Mouse (Mus musculus) CH12.LX (cell line): ENCODE results near the gene Adm. TPM values are rescaled to one million over a fixed set of nuclear protein-coding genes. Genes with fewer than 3 reads are reported as not detected.

Experiments used
- DNase-seq: peaks from one replicate; pipeline ENCODE4 v3.0.0-alpha.2; 2013; ENCODE audit errors: extremely low read depth
- H3K27ac ChIP-seq: 2 replicates; pipeline ENCODE4 v1.5.1; 2012; ENCODE audit warnings: low read depth, mild to moderate bottlenecking, control low read depth, moderate library complexity; ENCODE audit not compliant: insufficient read depth
- H3K27me3 ChIP-seq: replicated peaks from 2 replicates; pipeline ENCODE3; 2012; ENCODE audit warnings: inconsistent platforms
- H3K36me3 ChIP-seq, 2 experiments: replicated peaks in 1 of 2; 2 replicates each; pipeline versions ENCODE3 to v1.6.1; 2012; ENCODE audit warnings: inconsistent platforms in 1 of 2, low read length in 1 of 2, mild to moderate bottlenecking in 1 of 2, mixed read lengths in 1 of 2, moderate library complexity in 1 of 2; ENCODE audit not compliant: control insufficient read depth in 1 of 2, insufficient read depth in 1 of 2
- H3K4me1 ChIP-seq, 2 experiments: 2 replicates each; pipeline ENCODE4 v1.6.1; 2012; ENCODE audit warnings: inconsistent platforms in 1 of 2, moderate library complexity in 1 of 2; ENCODE audit not compliant: insufficient read depth in 2 of 2, control insufficient read depth in 1 of 2
- H3K4me2 ChIP-seq: 2 replicates; pipeline ENCODE4 v1.6.1; 2012; ENCODE audit warnings: low read depth, mild to moderate bottlenecking, control low read depth; ENCODE audit not compliant: poor library complexity, insufficient read depth, severe bottlenecking
- H3K4me3 ChIP-seq, 3 experiments: fragments of 150-350 bp in 1 of 3; sonication (generic) in 1 of 3; replicated peaks in 1 of 3; 2 replicates each; pipeline versions ENCODE3 to v1.5.1; 2011 to 2012; ENCODE audit warnings: low read depth in 2 of 3, low read length in 2 of 3, mild to moderate bottlenecking in 2 of 3, moderate library complexity in 2 of 3, control low read depth in 1 of 3, improper control_type of control experiment in 1 of 3, inconsistent platforms in 1 of 3, mixed read lengths in 1 of 3; ENCODE audit not compliant: poor library complexity in 1 of 3
- H3K79me2 ChIP-seq: replicated peaks from 2 replicates; pipeline ENCODE4 v1.6.1; 2012; ENCODE audit warnings: mild to moderate bottlenecking, moderate library complexity; ENCODE audit not compliant: control insufficient read depth, poor library complexity, insufficient read depth, severe bottlenecking; ENCODE audit errors: extremely low read depth
- H3K9ac ChIP-seq: 2 replicates; pipeline ENCODE4 v1.6.1; 2012; ENCODE audit warnings: low read depth, mild to moderate bottlenecking, control low read depth, moderate library complexity; ENCODE audit not compliant: insufficient read depth
- H3K9me3 ChIP-seq: replicated peaks from 2 replicates; pipeline ENCODE3; 2012; ENCODE audit warnings: low read length, inconsistent platforms, mixed read lengths
- CTCF ChIP-seq, 2 experiments: IDR thresholded peaks in 1 of 2; conservative IDR thresholded peaks in 1 of 2; 2 replicates each; pipeline ENCODE4 v1.5.1; 2011 to 2012; ENCODE audit warnings: low read depth in 2 of 2, low read length in 2 of 2, improper control_type of control experiment in 1 of 2, inconsistent platforms in 1 of 2, mild to moderate bottlenecking in 1 of 2, moderate library complexity in 1 of 2
- E2F4 ChIP-seq: IDR thresholded peaks from 2 replicates; pipeline ENCODE4 v1.6.1; 2011; ENCODE audit warnings: low read depth, low read length, improper control_type of control experiment; ENCODE audit not compliant: insufficient replicate concordance
- ETS1 ChIP-seq: conservative IDR thresholded peaks from 2 replicates; pipeline ENCODE4 v1.6.1; 2012; ENCODE audit warnings: low read depth, mild to moderate bottlenecking, inconsistent platforms, low read length, improper control_type of control experiment, moderate library complexity
- JUND ChIP-seq: conservative IDR thresholded peaks from 2 replicates; pipeline ENCODE4 v1.6.1; 2011; ENCODE audit warnings: low read depth, low read length, improper control_type of control experiment
- MAX ChIP-seq: IDR thresholded peaks from 2 replicates; pipeline ENCODE4 v1.6.1; 2011; ENCODE audit warnings: low read length, improper control_type of control experiment
- MEF2A ChIP-seq: IDR thresholded peaks from 2 replicates; pipeline ENCODE4 v1.6.1; 2014; ENCODE audit warnings: low read depth, mild to moderate bottlenecking, inconsistent platforms, low read length, improper control_type of control experiment, borderline replicate concordance
- POLR2AphosphoS2 ChIP-seq: IDR thresholded peaks from 2 replicates; pipeline ENCODE4 v1.6.1; 2011; ENCODE audit warnings: low read depth, low read length, improper control_type of control experiment
- SIN3A ChIP-seq: IDR thresholded peaks from 2 replicates; pipeline ENCODE4 v1.6.1; 2012; ENCODE audit warnings: low read length, improper control_type of control experiment, inconsistent platforms
- ZC3H11A ChIP-seq: IDR thresholded peaks from 2 replicates; pipeline ENCODE4 v1.6.1; 2012; ENCODE audit warnings: low read depth, mild to moderate bottlenecking, inconsistent platforms, low read length, improper control_type of control experiment
- ZMIZ1 ChIP-seq: IDR thresholded peaks from 2 replicates; pipeline ENCODE4 v1.6.1; 2012; ENCODE audit warnings: low read depth, mild to moderate bottlenecking, inconsistent platforms, low read length, improper control_type of control experiment
- dilution Hi-C: fragments of 300-500 bp; cut with MboI; formaldehyde crosslinking; loops from 2 replicates; pipeline ENCODE4 v1.14.3; 2020; ENCODE audit warnings: low sequenced_read_pairs; ENCODE audit not compliant: extremely low pct_unique_long_range_greater_than_20kb, extremely low pct_ligation_motif_present
- in situ Hi-C: fragments of 300-500 bp; cut with MboI; formaldehyde crosslinking; loops from 3 replicates; pipeline ENCODE4 v1.14.3; 2019; ENCODE audit warnings: low sequenced_read_pairs, low pct_ligation_motif_present, low pct_unique_long_range_greater_than_20kb, mixed read lengths
- polyA plus RNA-seq: library from polyadenylated mRNA; unstranded; fragments of >175 nt; gene quantifications from 2 replicates; pipeline ENCODE4 v1.2.1, GENCODE M21; 2012; ENCODE audit warnings: low read depth; ENCODE audit not compliant: insufficient read length
- total RNA-seq, 2 experiments: library from RNA; depleted of rRNA; stranded (reverse); fragments of 300-350 nt in 1 of 2; fragments of >200 nt in 1 of 2; gene quantifications; 2 replicates each; pipeline ENCODE4 v1.2.3; 2012 to 2014

Gene Adm
- total and polyA plus RNA-seq, 3 experiments = 6.9 to 23.2 (median 16.0) TPM

DNA sequence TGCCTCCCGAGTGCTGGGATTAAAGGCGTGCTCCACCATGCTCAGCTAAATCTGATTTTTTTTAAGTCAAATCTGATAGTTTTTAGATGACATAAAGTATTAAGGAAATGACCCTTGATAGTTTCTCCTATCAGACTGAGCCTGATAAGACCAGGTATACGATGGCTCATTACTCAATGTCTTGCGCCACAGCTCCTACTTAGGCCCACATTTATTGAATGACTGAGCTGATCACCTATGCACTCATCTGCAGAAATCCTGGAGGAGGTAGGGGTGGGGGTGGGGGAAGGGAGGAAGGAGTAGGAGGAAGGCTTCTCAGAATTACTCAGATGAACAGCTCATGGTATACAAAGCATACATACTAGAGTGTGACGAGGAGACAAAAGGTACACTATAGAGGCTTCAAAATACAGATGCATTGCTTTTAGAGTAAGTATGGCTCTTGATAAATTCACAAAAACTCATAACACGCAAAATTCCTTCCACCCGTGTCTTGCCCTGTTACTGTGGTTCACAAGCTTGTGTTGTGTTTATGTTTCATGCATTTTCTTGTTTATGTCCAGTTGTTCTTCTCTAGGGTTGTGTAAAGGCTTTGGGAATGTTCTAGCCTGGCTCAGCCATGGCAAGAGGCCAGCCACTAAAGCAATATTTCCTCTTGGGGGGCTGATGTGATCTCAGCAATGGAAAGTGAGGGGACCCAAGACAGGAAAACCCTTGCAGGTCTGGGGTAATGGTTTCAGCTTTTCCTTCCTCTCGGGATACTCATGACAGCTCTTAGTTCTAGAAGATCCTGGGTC is 19.3 kb downstream of the Adm start:
- no peak overlapping the region for H3K4me2 ChIP-seq
- dilution Hi-C loops = no loop called here
- no peak for DNase-seq
- H3K4me1 ChIP-seq = peaks cover 3 to 12% of the 10 kb centered on the region in 2 experiments; a peak in 3 of 4 replicates
- in situ Hi-C loops = no loop called here
- no peaks in the 10 kb centered on the region for H3K27me3 ChIP-seq
- H3K9me3 ChIP-seq = peaks cover 8% of the 10 kb centered on the region
- H3K27ac ChIP-seq = no peak overlapping the region
- TF ChIP-seq MAX = no peak
- no peak for TF ChIP-seq ZC3H11A
- no peak overlapping the region for H3K9ac ChIP-seq
- H3K79me2 ChIP-seq = no peaks in the 10 kb centered on the region
- H3K36me3 ChIP-seq = no peaks in the 10 kb centered on the region
- no peak overlapping the region for H3K4me3 ChIP-seq

DNA sequence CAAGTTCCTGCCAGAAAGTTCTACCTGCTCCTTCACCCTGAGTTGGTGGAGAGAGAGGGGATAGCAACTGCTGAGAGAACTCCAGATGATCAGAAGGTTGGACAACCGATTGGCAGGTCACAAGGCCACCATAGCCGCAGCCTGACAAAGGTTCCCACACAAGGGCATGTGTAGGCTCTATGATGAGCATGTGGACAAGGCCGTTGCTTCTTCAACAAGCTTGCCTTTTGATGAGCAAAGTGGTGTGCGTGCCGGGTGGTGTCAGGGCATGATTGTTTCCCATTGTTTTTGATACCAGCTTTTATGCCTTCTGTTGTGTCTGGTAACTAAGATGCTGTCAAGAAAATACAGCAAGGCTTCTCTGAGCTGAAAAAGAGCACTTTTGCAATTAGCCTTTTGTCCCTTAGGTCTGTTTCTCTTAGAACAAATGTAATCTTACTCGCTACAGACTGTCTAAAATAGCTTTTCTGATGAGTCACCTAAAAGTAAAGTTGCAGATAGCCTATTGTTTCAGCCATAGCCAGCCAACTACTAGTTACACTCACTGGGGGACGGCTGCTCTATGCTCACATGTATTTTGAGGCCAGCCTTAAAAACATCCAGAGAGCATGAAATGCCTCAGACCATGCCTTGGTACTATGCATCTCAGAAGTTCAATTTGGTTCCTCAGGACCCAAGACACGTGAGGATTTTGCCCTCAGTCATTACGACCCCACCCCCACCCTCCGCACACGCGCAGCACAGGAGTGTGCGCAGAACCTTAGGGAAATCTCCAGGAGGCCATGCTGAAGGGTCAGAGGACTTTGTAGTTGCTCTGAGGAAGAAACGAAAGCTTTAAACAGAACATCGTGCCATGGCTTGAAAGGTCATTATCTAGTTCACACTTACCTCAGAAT is 20.3 kb downstream of the Adm start:
- Histone ChIP-seq H3K4me1 (peaks cover 3 to 12% of the 10 kb centered on the region in 2 experiments; a peak in 3 of 4 replicates), H3K27ac (no peak overlapping the region), H3K4me3 (no peak overlapping the region), H3K36me3 (no peaks in the 10 kb centered on the region), H3K4me2 (no peak overlapping the region), H3K79me2 (no peaks in the 10 kb centered on the region), H3K9ac (no peak overlapping the region), H3K9me3 (peaks cover 8% of the 10 kb centered on the region), H3K27me3 (no peaks in the 10 kb centered on the region)
- DNase-seq = no peak
- no peak for TF ChIP-seq SIN3A
- TF ChIP-seq ZMIZ1 = no peak
- TF ChIP-seq E2F4 = no peak
- no peak for TF ChIP-seq POLR2AphosphoS2
- no peak for TF ChIP-seq CTCF (conservative IDR thresholded peaks at IDR 0.05 in 1 of 2, IDR thresholded peaks at IDR 0.05 in 1 of 2; ENCODE audit: low read depth in 2 of 2, low read length in 2 of 2)
- no peak for TF ChIP-seq JUND
- TF ChIP-seq MEF2A = no peak
- TF ChIP-seq ETS1 = no peak
- no peak for TF ChIP-seq MAX
- dilution Hi-C loops = no loop called here
- in situ Hi-C loops = no loop called here
